Mouse (Mus musculus) embryonic facial prominence, embryonic 12.5 days (tissue): ENCODE data around the gene Gm10318. TPM values are rescaled to one million over a fixed set of nuclear protein-coding genes. Genes with fewer than 3 reads are reported as not detected.

Source experiments
- ATAC-seq: fragments of 200-750 bp; cut with Nextera tagmentation; 2 replicates; pipeline ENCODE4 v1.8.0; 2017; ENCODE audit not compliant: insufficient number of reproducible peaks, insufficient read depth, low FRiP score, low TSS enrichment
- H3K27ac ChIP-seq: fragments of 300-500 bp; sonication (generic); 2 replicates; pipeline ENCODE4 v1.5.1; 2016; ENCODE audit warnings: mild to moderate bottlenecking
- H3K27me3 ChIP-seq: fragments of 300-500 bp; sonication (generic); 2 replicates; pipeline ENCODE4 v1.6.1; 2016; ENCODE audit warnings: mild to moderate bottlenecking, moderate library complexity
- H3K36me3 ChIP-seq: fragments of 300-500 bp; sonication (generic); 2 replicates; pipeline ENCODE4 v1.6.1; 2016; ENCODE audit warnings: mild to moderate bottlenecking
- H3K4me1 ChIP-seq: fragments of 300-500 bp; sonication (generic); 2 replicates; pipeline ENCODE4 v1.6.1; 2016
- H3K4me2 ChIP-seq: fragments of 300-500 bp; sonication (generic); replicated peaks from 2 replicates; pipeline ENCODE4 v1.6.1; 2016; ENCODE audit warnings: mild to moderate bottlenecking, moderate library complexity
- H3K4me3 ChIP-seq: fragments of 300-500 bp; sonication (generic); 2 replicates; pipeline ENCODE4 v1.5.1; 2016; ENCODE audit warnings: mild to moderate bottlenecking
- H3K9ac ChIP-seq: fragments of 300-500 bp; sonication (generic); 2 replicates; pipeline ENCODE4 v1.6.1; 2016; ENCODE audit warnings: mild to moderate bottlenecking, moderate library complexity
- H3K9me3 ChIP-seq: fragments of 300-500 bp; sonication (generic); 2 replicates; pipeline ENCODE4 v1.6.1; 2016; ENCODE audit warnings: mild to moderate bottlenecking, moderate library complexity
- WGBS: fragments of 180-500 bp; shearing (Covaris S2); methylation state at CpG from one replicate; pipeline ENCODE4 v1.1.7; 2016; 5-methylcytosine and 5-hydroxymethylcytosine counted together
- polyA plus RNA-seq: library from polyadenylated mRNA; unstranded; fragments of >200 nt; fragmentation: Nextera tagmentation; extraction: Ambion mirVana; gene quantifications from 2 replicates; pipeline ENCODE4 v1.2.1, GENCODE M21; 2016

The Gm10318 gene
- polyA plus RNA-seq, 1 experiment from 2014 or later, result not detected

DNA sequence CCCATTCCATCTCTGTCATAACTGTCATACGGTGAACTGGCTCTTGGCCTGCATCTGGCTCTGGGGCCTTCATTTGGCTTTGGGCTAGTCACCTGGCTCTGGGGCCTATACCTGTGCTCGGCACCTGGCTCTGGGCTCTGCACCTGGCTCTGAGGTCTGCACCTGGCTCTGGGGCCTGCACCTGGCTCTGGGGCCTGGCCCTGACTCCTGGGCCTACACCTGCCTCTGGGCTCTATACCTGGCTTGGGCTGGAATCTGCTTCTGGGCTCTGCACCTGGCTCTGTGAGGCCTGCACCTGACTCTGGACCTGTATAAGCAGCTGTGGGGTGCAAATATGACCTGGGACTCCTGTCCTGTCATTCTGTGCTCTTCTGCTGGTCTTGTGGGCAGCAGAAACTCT is 5.1 kb upstream of the Gm10318 start:
- no peak overlapping the region for H3K27ac ChIP-seq
- H3K4me1 ChIP-seq, result no peaks in the 10 kb centered on the region
- H3K9me3 ChIP-seq, result peaks cover 15% of the 10 kb centered on the region; the same call in 1 of the 2 replicates
- no peak overlapping the region for H3K4me2 ChIP-seq
- H3K9ac ChIP-seq, result no peak overlapping the region
- no peaks in the 10 kb centered on the region for H3K27me3 ChIP-seq
- no peaks in the 10 kb centered on the region for H3K36me3 ChIP-seq
- 82% methylated on average over 2 of the region's 2 CpGs for WGBS
- no peak for ATAC-seq
- no peak overlapping the region for H3K4me3 ChIP-seq

DNA sequence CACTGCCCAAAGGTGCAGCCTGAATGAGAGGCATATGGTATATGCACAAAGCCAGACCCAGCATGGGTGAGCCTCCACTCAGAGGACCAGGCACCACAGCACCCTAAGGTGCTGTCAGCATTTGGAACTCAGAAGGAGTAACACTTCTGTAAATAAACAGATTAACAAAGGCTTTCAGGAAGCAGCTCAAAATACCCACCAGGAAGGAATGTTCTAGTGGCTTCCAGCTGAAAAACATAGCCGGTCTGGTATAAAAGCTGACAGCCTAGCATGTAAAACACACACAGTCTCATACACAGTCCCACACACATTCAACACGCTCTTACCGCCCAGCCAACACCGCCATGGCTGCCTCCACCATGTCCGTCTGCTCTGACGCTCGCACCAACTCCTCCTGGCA is 9.0 kb downstream of the Gm10318 start, which contains the start of gene Gm3285:
Gene Gm3285, plus strand, starts transcription at position 301 of the 400 bp plus-strand sequence.
- H3K4me3 ChIP-seq, result no peak within 1 kb of the TSS
- no peak for ATAC-seq
- H3K9ac ChIP-seq, result no peak within 1 kb of the TSS
- H3K27ac ChIP-seq, result no peak within 1 kb of the TSS
- no peak within 1 kb of the TSS for H3K4me2 ChIP-seq
- H3K4me1 ChIP-seq, result no peaks in the 10 kb centered on the region
- H3K9me3 ChIP-seq, result no peaks in the 10 kb centered on the region
- H3K27me3 ChIP-seq, result no peaks in the 10 kb centered on the region
- H3K36me3 ChIP-seq, result no peaks in the 10 kb centered on the region
- WGBS, result 50% methylated on average over 7 of the region's 7 CpGs

DNA sequence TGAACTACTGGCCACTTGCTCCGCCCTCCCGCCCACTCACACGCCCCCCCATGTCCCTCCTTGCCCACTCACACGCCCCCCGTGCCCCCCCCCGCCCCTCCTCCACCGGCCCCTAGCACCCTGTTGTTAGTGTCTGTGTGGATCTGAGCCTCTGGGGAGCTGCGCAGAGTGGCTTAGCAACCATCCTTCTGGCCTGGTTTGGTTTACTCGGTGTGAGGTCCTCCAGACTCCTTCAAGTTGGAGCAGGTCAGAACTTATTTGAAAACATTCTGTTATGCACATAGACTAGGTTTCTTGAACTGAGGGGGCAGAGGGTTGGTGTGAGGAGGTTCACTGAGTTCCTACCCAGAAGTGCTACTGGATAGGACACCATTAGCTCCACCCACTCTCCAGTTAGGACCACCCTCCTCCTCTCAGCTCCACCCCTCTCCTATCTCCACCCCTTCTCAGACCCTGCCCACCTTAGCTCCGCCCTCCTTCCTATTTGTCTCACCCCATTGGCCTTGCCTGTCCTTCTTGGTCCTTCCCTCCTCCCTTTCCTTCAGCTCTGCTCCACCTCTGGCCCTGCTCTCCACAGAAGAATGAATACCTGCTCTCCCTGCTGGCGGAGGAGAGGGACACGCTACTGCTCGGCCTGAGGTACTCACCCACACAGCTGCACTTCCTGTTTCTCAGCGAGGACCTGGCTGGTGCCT is 11.6 kb downstream of the Gm10318 start:
- H3K4me2 ChIP-seq, result peak overlapping the region; percentile 37
- no peaks in the 10 kb centered on the region for H3K9me3 ChIP-seq
- H3K27ac ChIP-seq, result 0 out of 2 replicates have a peak overlapping the region, but pooled peaks have one; percentile 3
- peak; percentile 67 for ATAC-seq
- 30% methylated on average over 14 of the region's 14 CpGs for WGBS
- no peaks in the 10 kb centered on the region for H3K27me3 ChIP-seq
- H3K4me1 ChIP-seq, result no peaks in the 10 kb centered on the region
- H3K9ac ChIP-seq, result no peak overlapping the region
- peak overlapping the region; percentile 21; the same call in 1 of the 2 replicates for H3K4me3 ChIP-seq
- H3K36me3 ChIP-seq, result no peaks in the 10 kb centered on the region

DNA sequence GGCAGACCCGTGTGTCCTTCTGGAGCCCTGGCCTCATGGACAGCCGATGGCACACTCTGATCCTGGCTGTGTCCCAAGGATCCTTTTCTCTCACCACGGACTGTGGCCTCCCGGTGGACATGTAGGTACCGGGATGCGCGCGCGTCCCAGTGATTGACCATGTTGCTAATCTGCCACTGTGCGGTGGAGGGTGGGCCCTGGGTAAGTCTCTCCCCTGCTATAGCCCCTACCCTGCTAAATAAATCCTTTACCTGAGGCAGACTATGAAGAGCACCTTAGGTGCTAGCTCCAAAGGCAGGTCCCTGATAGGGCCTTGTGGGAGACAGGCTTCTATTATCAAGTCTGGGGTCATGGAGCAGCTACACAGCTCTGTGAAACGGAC is 12.1 kb downstream of the Gm10318 start:
- no peak overlapping the region for H3K9ac ChIP-seq
- peak overlapping the region; percentile 37 for H3K4me2 ChIP-seq
- WGBS, result 25% methylated on average over 11 of the region's 11 CpGs

DNA sequence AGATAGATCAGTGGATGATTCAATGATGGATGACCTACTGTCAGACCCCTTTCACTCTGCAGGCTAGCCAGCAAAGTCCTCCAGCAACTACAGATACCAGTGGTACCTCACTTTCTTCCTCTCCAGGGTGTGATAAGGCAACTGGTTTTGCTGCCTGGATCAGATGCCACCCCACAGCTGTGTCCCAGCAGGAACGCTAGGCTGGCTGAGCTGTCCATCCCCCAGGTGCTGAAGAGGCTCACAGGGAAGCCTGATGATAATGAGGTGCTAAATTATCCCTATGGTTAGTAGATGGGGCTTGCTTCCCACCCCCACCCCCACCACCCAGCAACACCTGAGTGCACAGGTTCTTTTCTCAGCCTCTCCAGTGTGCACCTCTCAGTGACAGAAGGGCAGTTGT is 14.9 kb downstream of the Gm10318 start:
- 13% methylated on average over 1 of the region's 1 CpGs for WGBS
- H3K4me3 ChIP-seq, result no peak overlapping the region
- no peak for ATAC-seq
- H3K27ac ChIP-seq, result no peak overlapping the region
- H3K9me3 ChIP-seq, result no peaks in the 10 kb centered on the region
- no peaks in the 10 kb centered on the region for H3K36me3 ChIP-seq
- H3K9ac ChIP-seq, result no peak overlapping the region
- H3K4me2 ChIP-seq, result no peak overlapping the region
- no peaks in the 10 kb centered on the region for H3K27me3 ChIP-seq
- H3K4me1 ChIP-seq, result no peaks in the 10 kb centered on the region

More for the DNA sequence above, 12.1 kb downstream of the Gm10318 start:
- H3K27ac ChIP-seq, result no peak overlapping the region
- H3K4me1 ChIP-seq, result no peaks in the 10 kb centered on the region
- no peaks in the 10 kb centered on the region for H3K9me3 ChIP-seq
- ATAC-seq, result peak; percentile 42; the same call in 1 of the 2 replicates
- H3K4me3 ChIP-seq, result peak overlapping the region; percentile 21; the same call in 1 of the 2 replicates
- H3K27me3 ChIP-seq, result no peaks in the 10 kb centered on the region
- no peaks in the 10 kb centered on the region for H3K36me3 ChIP-seq

DNA sequence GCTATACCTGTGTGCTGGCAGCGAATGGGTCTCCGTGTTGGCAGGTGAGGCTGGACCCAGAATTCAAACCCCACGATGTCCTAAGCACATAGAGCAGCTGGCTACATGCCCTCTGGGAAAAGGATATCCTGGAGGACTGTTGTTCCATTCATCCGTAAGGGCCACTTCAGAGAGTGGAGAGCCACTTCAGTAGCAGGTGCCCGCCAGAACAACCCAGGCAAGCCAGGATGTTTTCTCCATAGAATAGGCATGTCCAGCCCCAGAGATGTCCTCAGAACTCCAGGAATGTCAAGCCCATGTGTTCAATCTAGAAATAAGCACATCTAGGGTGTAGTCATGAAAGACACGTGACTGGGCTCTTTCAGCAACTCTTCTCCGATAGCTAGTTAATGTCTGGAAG is 17.0 kb downstream of the Gm10318 start:
- no peak for ATAC-seq
- no peaks in the 10 kb centered on the region for H3K27me3 ChIP-seq
- H3K4me3 ChIP-seq, result no peak overlapping the region
- H3K27ac ChIP-seq, result no peak overlapping the region
- H3K4me2 ChIP-seq, result no peak overlapping the region
- H3K4me1 ChIP-seq, result no peaks in the 10 kb centered on the region
- WGBS, result 86% methylated on average over 7 of the region's 7 CpGs
- H3K36me3 ChIP-seq, result no peaks in the 10 kb centered on the region
- H3K9ac ChIP-seq, result no peak overlapping the region
- H3K9me3 ChIP-seq, result no peaks in the 10 kb centered on the region

DNA sequence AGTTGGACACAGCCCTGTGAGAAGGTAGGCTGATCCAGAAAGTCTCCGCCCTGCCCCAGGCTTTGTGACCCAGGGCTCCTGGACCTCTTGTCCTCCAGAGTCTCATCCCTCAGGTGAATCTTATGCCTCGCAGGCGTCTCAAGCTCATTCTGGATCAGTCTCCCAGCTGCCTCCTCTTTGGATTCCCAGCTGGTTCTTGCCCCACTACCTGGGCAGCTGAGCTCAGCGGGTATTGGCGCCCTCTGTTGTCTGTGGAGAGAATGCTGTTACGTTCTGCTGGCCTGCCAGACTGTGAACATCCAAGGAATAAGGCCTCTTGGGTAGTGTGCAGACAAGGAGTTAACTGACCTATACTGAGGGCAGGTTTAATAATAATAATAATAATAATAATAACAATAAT is 26.3 kb downstream of the Gm10318 start:
- no peaks in the 10 kb centered on the region for H3K27me3 ChIP-seq
- H3K9me3 ChIP-seq, result no peaks in the 10 kb centered on the region; the same call in 1 of the 2 replicates
- H3K4me2 ChIP-seq, result no peak overlapping the region
- 61% methylated on average over 6 of the region's 6 CpGs for WGBS
- ATAC-seq, result no peak
- H3K4me3 ChIP-seq, result no peak overlapping the region
- no peak overlapping the region for H3K9ac ChIP-seq
- no peaks in the 10 kb centered on the region for H3K4me1 ChIP-seq
- no peaks in the 10 kb centered on the region for H3K36me3 ChIP-seq
- no peak overlapping the region for H3K27ac ChIP-seq

- no peak overlapping the region for H3K27ac ChIP-seq
- H3K4me1 ChIP-seq, result no peaks in the 10 kb centered on the region
- H3K27me3 ChIP-seq, result no peaks in the 10 kb centered on the region
- H3K9me3 ChIP-seq, result no peaks in the 10 kb centered on the region; the same call in 1 of the 2 replicates
- 81% methylated on average over 3 of the region's 3 CpGs for WGBS
- no peak overlapping the region for H3K4me2 ChIP-seq
- H3K4me3 ChIP-seq, result no peak overlapping the region
- H3K9ac ChIP-seq, result no peak overlapping the region
- no peaks in the 10 kb centered on the region for H3K36me3 ChIP-seq
- ATAC-seq, result no peak
Measured at GRCm38 (mm10) chr10:77880305-77880704, 27.6 kb downstream of the Gm10318 start.

GRCm38 (mm10) chr10:77882553-77882952 is 29.9 kb downstream of the Gm10318 start:
- Histone ChIP-seq H3K27me3 (no peaks in the 10 kb centered on the region), H3K4me1 (no peaks in the 10 kb centered on the region)
- WGBS, result 91% methylated on average over 5 of the region's 5 CpGs

DNA sequence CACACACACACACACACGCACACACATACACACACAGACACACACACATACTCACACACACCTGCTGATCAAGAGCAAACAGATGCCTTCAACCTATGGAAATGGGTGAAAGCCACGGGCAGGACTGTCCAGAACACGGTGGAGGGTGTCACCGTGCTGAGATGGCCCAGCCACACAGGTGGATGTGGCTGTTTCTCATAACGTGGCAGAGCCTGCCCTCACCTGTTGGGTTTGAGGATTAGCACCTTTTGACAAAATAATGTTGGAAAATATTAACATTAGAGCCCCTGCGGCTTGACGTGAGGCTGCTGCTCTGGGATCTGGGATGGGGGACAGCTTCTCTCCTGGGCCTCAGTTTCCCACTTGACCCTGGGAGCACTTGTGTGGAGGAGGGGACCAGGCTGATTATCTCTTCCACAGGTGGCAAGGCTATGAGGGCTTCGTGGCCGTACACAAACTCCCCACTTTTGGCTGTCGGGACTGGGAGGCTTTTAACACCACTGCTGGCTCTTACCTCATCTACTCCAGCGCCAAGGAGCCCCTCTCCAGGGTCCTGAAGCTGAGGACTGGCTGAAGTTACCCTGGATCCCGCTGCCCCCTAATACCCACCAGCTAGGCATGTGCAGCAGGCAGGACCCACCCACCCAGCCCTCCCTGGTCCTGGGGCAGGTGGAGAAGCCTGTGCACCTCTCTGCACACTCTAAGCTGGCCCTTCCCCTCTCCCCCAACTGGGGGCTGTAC is 33.5 kb downstream of the Gm10318 start:
- WGBS, result 51% methylated on average over 12 of the region's 12 CpGs
- no peak for ATAC-seq
- H3K9ac ChIP-seq, result no peak overlapping the region
- H3K27ac ChIP-seq, result no peak overlapping the region
- no peak overlapping the region for H3K4me2 ChIP-seq
- H3K36me3 ChIP-seq, result no peaks in the 10 kb centered on the region
- H3K27me3 ChIP-seq, result no peaks in the 10 kb centered on the region
- H3K4me3 ChIP-seq, result no peak overlapping the region
- no peaks in the 10 kb centered on the region; the same call in 1 of the 2 replicates for H3K9me3 ChIP-seq
- no peaks in the 10 kb centered on the region for H3K4me1 ChIP-seq

More at GRCm38 (mm10) chr10:77882553-77882952, 29.9 kb downstream of the Gm10318 start:
- ATAC-seq, result no peak
- H3K36me3 ChIP-seq, result no peaks in the 10 kb centered on the region
- H3K4me3 ChIP-seq, result no peak overlapping the region
- no peaks in the 10 kb centered on the region; the same call in 1 of the 2 replicates for H3K9me3 ChIP-seq
- H3K9ac ChIP-seq, result no peak overlapping the region
- no peak overlapping the region for H3K27ac ChIP-seq
- no peak overlapping the region for H3K4me2 ChIP-seq

GRCm38 (mm10) chr10:77890987-77891565 is 38.4 kb downstream of the Gm10318 start:
- H3K4me1 ChIP-seq, result no peaks in the 10 kb centered on the region
- no peak overlapping the region for H3K4me3 ChIP-seq
- H3K4me2 ChIP-seq, result no peak overlapping the region
- no peaks in the 10 kb centered on the region for H3K27me3 ChIP-seq
- H3K36me3 ChIP-seq, result no peaks in the 10 kb centered on the region
- ATAC-seq, result 0 out of 2 replicates have a peak, but pooled peaks have one; percentile 35
- WGBS, result 80% methylated on average over 8 of the region's 8 CpGs
- no peaks in the 10 kb centered on the region for H3K9me3 ChIP-seq
- H3K27ac ChIP-seq, result no peak overlapping the region
- no peak overlapping the region for H3K9ac ChIP-seq
